Mouse (Mus musculus) lung, adult 2 months (tissue): ENCODE results near the gene Gabpa.

Experiments used
- CTCF ChIP-seq: fragments of 200-500 bp; IDR thresholded peaks from 2 replicates; pipeline ENCODE4 v1.5.1; 2011; ENCODE audit warnings: mild to moderate bottlenecking, low read length, control low read depth; ENCODE audit not compliant: insufficient read depth
- POLR2A ChIP-seq: fragments of 200-500 bp; IDR thresholded peaks from 2 replicates; pipeline ENCODE4 v1.6.1; 2011; ENCODE audit warnings: low read depth, mild to moderate bottlenecking, control low read depth, low read length, borderline replicate concordance; ENCODE audit errors: extremely low read depth

- no peak for TF ChIP-seq CTCF
- no peak for TF ChIP-seq POLR2A
Observed at GRCm38 (mm10) chr16:84838576-84838975, 3.9 kb downstream of the Gabpa start.
